Mouse (Mus musculus) adrenal gland, postnatal 14 days (tissue): ENCODE measurements around the gene Vpreb3. TPM values are rescaled to one million over a fixed set of nuclear protein-coding genes. Genes with fewer than 3 reads are reported as not detected.

Experiments used
- DNase-seq: peaks from one replicate; pipeline ENCODE4 v3.0.0; 2021; ENCODE audit warnings: mixed read lengths
- total RNA-seq: library from RNA; stranded (reverse); gene quantifications from 2 replicates; pipeline ENCODE4 v1.2.3, GENCODE M21; 2021

Gene Vpreb3
- total RNA-seq, 1 experiment from 2014 or later, result 2.2 TPM

DNA sequence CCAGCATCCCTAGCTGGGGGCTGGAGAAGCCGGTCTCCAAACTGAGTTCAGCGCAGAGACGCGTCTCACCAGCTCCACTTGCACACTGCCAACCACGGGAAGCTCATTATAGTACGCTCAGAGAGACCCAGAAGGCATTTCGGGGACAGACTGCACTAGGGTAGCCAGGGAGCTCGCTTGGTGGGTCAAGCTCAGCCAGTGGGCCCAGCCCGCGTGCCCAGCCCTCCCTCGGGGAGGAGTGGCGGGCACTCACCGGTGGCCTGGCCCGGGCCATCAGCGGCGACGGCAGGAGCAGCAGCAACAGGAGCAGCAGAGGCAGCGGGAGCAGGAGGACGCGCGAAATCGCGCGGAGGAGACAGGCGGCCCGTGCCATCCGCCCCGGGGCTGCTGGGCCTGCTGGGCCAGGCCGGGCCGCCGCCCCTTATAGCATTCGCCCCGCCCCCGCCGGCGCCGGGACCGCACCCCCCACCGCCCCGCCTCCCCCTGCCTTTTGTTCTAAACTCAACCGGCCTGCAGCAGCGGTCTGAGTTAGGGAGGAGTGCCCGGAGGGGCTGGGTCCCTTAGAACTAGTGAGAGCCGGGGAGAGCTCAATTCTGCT is 10.7 kb upstream of the Vpreb3 start:
- DNase-seq, result peak; percentile 78

GRCm38 (mm10) chr10:75932891-75933290 is 10.0 kb upstream of the Vpreb3 start, which contains the start of gene Chchd10:
Gene Chchd10, plus strand, starts transcription at chr10:75933130.
- no peak for DNase-seq

DNA sequence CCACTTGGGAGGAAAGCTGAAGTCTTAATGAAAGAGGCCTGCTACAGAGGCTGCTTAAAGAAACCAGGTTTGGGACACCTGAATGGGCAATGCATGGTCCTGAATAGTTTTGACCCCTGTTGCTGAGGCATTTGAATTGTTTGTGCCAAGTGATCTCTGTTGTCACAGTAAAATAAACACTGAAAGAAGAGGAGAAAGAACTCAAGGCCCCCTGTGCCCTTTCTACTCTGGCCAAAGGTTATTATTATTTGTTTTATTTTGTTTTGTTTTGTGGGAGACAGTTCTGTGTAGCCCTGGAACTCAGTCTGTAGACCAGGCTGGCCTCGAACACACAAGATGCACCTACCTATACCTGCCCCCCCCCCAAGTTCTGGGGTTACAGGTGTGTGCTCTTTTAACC is 7.9 kb upstream of the Vpreb3 start:
- DNase-seq, result no peak

- DNase-seq, result peak; percentile 90
Measured at GRCm38 (mm10) chr10:75935680-75936541, 6.9 kb upstream of the Vpreb3 start, which contains the start of gene Mmp11. Gene Mmp11, minus strand, starts transcription at chr10:75936496.

- DNase-seq, result peak; percentile 54
Measured at GRCm38 (mm10) chr10:75936909-75937667, 5.8 kb upstream of the Vpreb3 start.

DNA sequence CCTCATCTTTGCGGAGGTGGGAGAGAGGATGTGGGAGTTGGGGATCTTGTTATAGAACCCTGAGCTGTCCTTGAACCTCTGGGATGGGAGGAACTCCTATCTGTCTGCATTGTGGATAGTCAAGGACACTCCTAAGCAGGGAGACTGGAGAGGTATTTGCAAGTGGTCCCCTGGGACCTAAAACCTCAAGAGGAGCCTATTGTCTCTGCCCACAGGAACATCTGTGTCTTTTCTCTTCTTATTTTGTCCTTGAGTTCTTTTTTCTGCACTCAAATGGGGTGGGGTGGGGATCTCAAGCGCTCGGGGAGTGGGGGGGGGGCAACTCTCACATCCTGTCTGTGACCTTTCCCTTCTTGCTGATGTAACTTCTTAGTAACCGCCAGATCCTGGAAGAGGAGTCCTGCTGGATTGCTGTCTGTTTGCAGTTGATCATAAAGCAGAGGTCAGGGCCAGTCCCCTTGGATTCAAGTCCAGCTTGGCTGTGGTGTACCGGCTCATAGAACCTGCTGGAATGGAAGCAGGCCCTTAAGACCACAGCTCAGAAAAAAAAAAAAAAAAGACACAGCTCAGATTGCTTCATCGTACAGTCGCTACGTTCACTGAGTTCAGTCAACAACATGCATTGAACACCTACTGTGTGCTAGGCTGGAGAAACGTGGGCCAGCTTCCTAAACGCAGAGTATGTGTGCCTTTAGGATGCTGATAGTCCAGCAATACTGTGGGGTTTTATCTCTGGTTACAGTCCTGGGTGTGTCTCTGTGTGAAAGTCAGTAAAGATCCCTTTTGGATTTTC is 4.8 kb upstream of the Vpreb3 start:
- DNase-seq, result peak; percentile 71

DNA sequence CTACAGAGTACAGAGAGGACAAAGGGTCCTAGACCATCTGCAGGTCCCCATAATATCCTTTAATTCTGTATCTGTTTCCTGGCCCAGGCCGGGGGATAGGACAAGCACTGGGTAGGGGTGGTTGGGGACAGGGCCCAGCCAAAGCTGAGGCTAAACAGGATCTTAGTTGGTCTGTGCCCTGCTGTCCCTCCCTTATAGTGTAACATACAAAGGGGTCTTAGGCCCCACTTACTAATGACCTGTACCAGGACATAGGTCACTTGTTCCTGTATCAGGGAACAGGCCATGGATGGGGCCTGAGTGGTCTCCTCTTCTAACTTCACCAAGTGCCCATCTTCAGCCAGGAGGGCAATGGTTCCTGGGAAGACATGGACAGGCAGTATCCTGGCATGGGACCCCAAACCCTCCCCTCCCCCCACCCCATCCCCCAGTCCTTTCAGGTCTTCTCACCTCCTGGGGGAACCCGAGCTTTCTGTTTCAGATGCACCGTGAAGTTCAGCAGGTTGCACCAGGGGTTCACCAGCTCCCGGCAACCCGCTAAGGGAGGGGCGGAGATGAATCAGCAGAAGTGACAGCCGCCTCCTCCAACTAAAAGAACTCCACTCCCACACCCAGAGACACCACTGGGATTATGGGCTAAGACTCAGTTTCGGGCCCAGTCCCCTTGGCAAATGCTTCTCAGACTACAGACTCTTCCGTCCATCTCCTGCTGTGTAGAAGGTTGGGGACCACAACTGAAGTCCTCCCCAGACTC is 3.2 kb upstream of the Vpreb3 start:
- no peak for DNase-seq

- no peak for DNase-seq
Measured at GRCm38 (mm10) chr10:75940520-75940919, 2.3 kb upstream of the Vpreb3 start, which contains the start of gene Gm867. Gene Gm867, minus strand, starts transcription at chr10:75940672.

GRCm38 (mm10) chr10:75941042-75941824 is 1.6 kb upstream of the Vpreb3 start:
- DNase-seq, result no peak

GRCm38 (mm10) chr10:75944066-75944772 is 1.4 kb downstream of the Vpreb3 start:
- DNase-seq, result peak; percentile 64

DNA sequence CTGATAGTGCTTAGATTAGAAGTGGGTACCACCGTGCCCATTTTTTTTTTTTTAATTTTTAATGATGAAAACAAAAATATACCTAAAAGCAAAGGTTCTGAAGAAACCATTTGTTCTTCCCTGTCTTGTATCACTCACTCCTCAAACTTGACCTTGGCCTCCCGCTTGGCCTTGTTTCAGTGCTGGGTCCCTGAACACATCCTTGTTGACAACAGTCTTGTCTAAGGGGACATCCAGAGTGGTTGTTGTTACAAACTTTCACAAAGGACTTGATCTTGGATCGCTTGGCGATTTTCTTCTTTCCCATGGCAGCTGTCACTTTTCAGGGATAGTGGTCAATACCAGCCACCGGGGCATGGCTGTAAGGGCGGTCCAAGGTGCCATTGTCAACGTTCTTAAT is 2.4 kb downstream of the Vpreb3 start:
- no peak for DNase-seq

GRCm38 (mm10) chr10:75945896-75946295 is 3.0 kb downstream of the Vpreb3 start:
- DNase-seq, result no peak

GRCm38 (mm10) chr10:75948079-75948478 is 5.2 kb downstream of the Vpreb3 start:
- no peak for DNase-seq

- DNase-seq, result no peak
Measured at GRCm38 (mm10) chr10:75949053-75950045, 6.5 kb downstream of the Vpreb3 start.

GRCm38 (mm10) chr10:75950791-75951210 is 7.9 kb downstream of the Vpreb3 start:
- peak; percentile 71 for DNase-seq

- DNase-seq, result peak; percentile 57
Measured at GRCm38 (mm10) chr10:75951424-75952050, 8.7 kb downstream of the Vpreb3 start.

GRCm38 (mm10) chr10:75954381-75954811 is 11.5 kb downstream of the Vpreb3 start, which contains the start of gene Gm5134:
Gene Gm5134, plus strand, starts transcription at chr10:75954514.
- no peak for DNase-seq

DNA sequence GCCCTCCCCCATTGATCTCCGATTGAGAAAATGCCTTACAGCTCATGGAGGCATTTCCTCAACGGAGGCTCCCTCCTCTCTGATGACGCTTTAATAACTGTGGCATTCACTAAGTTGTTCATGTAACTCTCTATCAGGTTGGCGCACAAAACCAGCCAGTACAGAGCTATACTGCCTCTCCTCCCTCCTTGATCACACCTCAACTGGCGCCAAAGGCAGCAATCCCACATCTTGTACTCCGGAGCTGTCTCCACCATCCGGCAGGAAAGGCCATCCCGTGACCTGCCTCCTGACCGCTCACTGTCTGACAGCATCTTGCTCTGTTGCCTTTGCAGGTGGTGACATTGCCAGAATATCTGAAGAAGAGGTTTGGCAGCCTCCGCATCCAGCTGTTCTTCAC is 31.0 kb downstream of the Vpreb3 start:
- no peak for DNase-seq
